Mouse (Mus musculus): ENCODE measurements around the gene Krtap16-1.

DNA sequence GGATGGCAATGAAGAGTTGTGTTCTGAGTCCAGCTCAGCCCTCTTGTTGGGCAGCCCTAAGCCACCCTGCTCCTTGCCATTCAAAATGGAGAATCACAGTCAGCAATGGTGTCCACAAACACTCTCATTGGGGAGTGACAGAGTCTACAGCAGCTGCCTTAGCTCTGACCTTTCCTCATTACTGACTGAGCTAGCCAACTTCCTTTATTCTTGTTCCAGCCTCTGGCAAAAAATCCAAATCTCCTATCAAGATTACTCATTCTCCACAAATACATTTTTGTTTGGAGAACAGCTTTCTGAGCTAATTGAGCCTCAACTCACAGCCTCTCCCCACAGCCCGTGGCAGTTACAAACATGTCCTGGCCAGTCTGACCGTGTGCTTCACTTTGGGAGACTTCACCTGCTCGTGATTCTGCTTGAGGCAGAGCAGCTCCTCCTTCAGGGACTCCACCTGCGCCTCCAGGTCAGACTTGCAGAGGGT lies 27.3 kb upstream of the Krtap16-1 start:
- TF ChIP-seq GATA1 (IDR thresholded peaks at IDR 0.05; ENCODE audit: low read length): no peak
- TF ChIP-seq TAL1 (IDR thresholded peaks at IDR 0.05; ENCODE audit: low read length): no peak
